Mouse (Mus musculus) frontal cortex, postnatal 25 days (tissue): Measurements from ENCODE around the gene Tmem106a.

Experiments
- DNase-seq, 2 experiments: peaks; one replicate each; pipeline ENCODE4 v3.0.0; 2022; ENCODE audit warnings: low spot score in 2 of 2

The Tmem106a gene

GRCm38 (mm10) chr11:101640857-101641709 lies 59.0 kb downstream of the Tmem106a start:
- DNase-seq = peak; percentile 63 to 71
